Mouse (Mus musculus) spleen, adult 2 months (tissue): ENCODE measurements around the gene Stk40.

Source experiments
- CTCF ChIP-seq: fragments of 200-500 bp; IDR thresholded peaks from 2 replicates; pipeline ENCODE4 v1.5.1; 2011; ENCODE audit warnings: mild to moderate bottlenecking, inconsistent platforms; ENCODE audit not compliant: insufficient read depth, insufficient read length, insufficient replicate concordance; ENCODE audit errors: extremely low read depth
- POLR2A ChIP-seq: fragments of 200-500 bp; IDR thresholded peaks from 2 replicates; pipeline ENCODE4 v1.6.1; 2011; ENCODE audit warnings: low read depth, low read length, inconsistent platforms

DNA sequence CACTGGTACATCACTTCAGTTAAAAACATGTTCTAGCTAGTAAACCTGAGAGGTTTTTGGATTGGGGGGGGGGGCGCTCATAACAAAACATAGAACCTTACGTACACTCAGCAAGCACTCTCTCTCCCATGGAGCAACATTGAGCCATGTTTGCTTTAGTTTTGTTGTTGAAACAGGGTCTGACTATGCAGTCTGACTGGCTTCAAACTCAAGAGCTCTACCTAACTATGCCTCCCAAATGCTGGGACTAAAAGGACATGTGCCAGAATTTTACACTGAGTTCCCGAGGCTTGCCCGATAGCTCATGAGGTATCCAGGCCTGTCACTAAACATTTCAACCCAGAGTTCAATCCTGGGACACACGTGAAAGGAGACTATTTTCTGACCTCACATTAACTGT lies 79.3 kb downstream of the Stk40 start:
- TF ChIP-seq POLR2A (no peak), CTCF (no peak)
